Mouse (Mus musculus) ES-E14 (cell line): ENCODE data around the gene Gpr83. TPM values are rescaled to one million over a fixed set of nuclear protein-coding genes. Genes with fewer than 3 reads are reported as not detected.

Source experiments
- DNase-seq: peaks from one replicate; pipeline ENCODE4 v3.0.0-alpha.2; 2013; ENCODE audit warnings: low read depth, low spot score
- H3K27ac ChIP-seq: 2 replicates; pipeline ENCODE4 v1.5.1; 2012; ENCODE audit warnings: low read depth, mild to moderate bottlenecking, low read length, moderate library complexity, mixed read lengths; ENCODE audit not compliant: poor library complexity, insufficient read depth, severe bottlenecking
- H3K36me3 ChIP-seq: 2 replicates; pipeline ENCODE4 v1.6.1; 2012; ENCODE audit warnings: mild to moderate bottlenecking, low read length, moderate library complexity, mixed read lengths; ENCODE audit not compliant: control insufficient read depth, poor library complexity, insufficient read depth, severe bottlenecking
- H3K4me1 ChIP-seq, 2 experiments: fragments of 150-350 bp in 1 of 2; sonication (generic) in 1 of 2; 2 replicates each; pipeline ENCODE4 v1.6.1; 2012; ENCODE audit warnings: low read length in 2 of 2, mild to moderate bottlenecking in 1 of 2, mixed read lengths in 1 of 2; ENCODE audit not compliant: control insufficient read depth in 2 of 2, insufficient read depth in 2 of 2, poor library complexity in 1 of 2
- H3K4me3 ChIP-seq, 2 experiments: fragments of 150-350 bp in 1 of 2; sonication (generic) in 1 of 2; 2 replicates each; pipeline ENCODE4 v1.5.1; 2012; ENCODE audit warnings: low read length in 2 of 2, low read depth in 1 of 2, mild to moderate bottlenecking in 1 of 2, mixed read lengths in 1 of 2; ENCODE audit not compliant: insufficient read depth in 1 of 2, poor library complexity in 1 of 2, severe bottlenecking in 1 of 2
- H3K9ac ChIP-seq: 2 replicates; pipeline ENCODE4 v1.6.1; 2012; ENCODE audit warnings: low read depth, mild to moderate bottlenecking, low read length, mixed read lengths; ENCODE audit not compliant: poor library complexity, insufficient read depth, severe bottlenecking
- H3K9me3 ChIP-seq: fragments of 150-350 bp; sonication (generic); 2 replicates; pipeline ENCODE4 v1.6.1; 2012; ENCODE audit warnings: low read depth, mild to moderate bottlenecking, low read length; ENCODE audit not compliant: control insufficient read depth, insufficient read depth
- CHD2 ChIP-seq: IDR thresholded peaks from 2 replicates; pipeline ENCODE4 v1.6.1; 2014; ENCODE audit warnings: mild to moderate bottlenecking, low read depth, low read length, inconsistent platforms
- HCFC1 ChIP-seq: IDR thresholded peaks from 2 replicates; pipeline ENCODE4 v1.6.1; 2012; ENCODE audit warnings: low read length, inconsistent platforms, borderline replicate concordance; ENCODE audit not compliant: insufficient read depth
- MAFK ChIP-seq: IDR thresholded peaks from 2 replicates; pipeline ENCODE4 v1.6.1; 2014; ENCODE audit warnings: mild to moderate bottlenecking, low read depth, low read length, inconsistent platforms; ENCODE audit not compliant: insufficient read depth
- ZC3H11A ChIP-seq: IDR thresholded peaks from 2 replicates; pipeline ENCODE4 v1.6.1; 2012; ENCODE audit warnings: low read depth, mild to moderate bottlenecking, inconsistent platforms, low read length, borderline replicate concordance
- ZNF384 ChIP-seq: IDR thresholded peaks from 2 replicates; pipeline ENCODE4 v1.6.1; 2012; ENCODE audit warnings: low read depth, low read length, inconsistent platforms
- in situ Hi-C, 2 experiments: fragments of 600-800 bp; cut with MboI; formaldehyde crosslinking; loops; one replicate each; pipeline ENCODE4 v1.15.1; 2025; ENCODE audit warnings: low sequenced_read_pairs in 2 of 2, inconsistent platforms in 1 of 2; ENCODE audit not compliant: unreplicated experiment in 2 of 2
- total RNA-seq: library from RNA; depleted of rRNA; stranded (reverse); fragments of 300-350 nt; gene quantifications from 2 replicates; pipeline ENCODE4 v1.2.3, GENCODE M21; 2012; rRNA removed

Gpr83 gene
- total RNA-seq, 1 experiment, result 0.49 TPM

DNA sequence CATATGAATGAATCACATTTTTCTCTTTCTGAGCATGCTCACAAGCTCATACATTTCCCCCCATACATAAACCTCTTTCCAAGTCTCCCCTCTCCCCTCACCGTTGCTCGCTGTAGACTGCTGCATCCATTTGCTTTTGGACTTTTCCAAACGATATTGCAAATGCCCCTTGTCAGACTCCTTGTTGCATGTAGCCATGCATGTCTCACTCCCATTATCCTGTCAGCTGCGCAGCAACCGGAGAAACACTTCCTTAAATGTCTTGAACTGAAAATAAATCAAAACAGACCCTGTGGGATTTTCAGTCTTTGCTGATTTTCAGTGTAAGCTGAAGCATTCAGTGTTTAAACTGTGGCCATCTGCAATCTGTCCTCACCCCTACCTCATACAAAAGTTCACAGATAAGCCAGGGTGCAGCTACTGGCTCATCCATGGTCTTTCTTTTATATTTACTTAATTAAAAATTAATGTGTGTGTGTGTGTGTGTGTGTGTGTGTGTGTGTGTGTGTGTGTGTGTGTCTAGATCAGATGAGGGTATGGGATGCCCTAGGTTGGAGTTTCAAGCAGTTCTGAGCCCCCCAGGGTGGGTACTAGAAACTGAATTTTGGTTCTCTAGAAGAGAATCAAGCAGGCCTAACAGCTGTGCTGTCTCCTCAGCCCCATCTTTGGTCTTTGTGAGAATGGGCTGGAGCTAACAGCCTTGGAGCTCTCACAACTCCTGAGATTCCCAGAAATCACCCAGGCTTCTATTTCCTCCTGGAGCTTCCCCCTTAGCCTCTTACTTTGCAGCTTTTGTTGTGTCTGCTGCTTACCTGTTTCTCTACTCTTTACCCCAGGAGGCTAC is 59.0 kb downstream of the Gpr83 start:
- Histone ChIP-seq H3K27ac (no peak overlapping the region), H3K36me3 (no peaks in the 10 kb centered on the region), H3K4me1 (no peaks in the 10 kb centered on the region), H3K9me3 (no peaks in the 10 kb centered on the region), H3K9ac (no peak overlapping the region), H3K4me3 (no peak overlapping the region)
- no peak for TF ChIP-seq MAFK
- no peak for TF ChIP-seq HCFC1
- no peak for TF ChIP-seq ZNF384
- TF ChIP-seq ZC3H11A, result no peak
- TF ChIP-seq CHD2, result no peak
- no peak for DNase-seq
- in situ Hi-C loops, result no loop called here

Other genes with a start within 250 kb of the Gpr83 start
- gene Amotl1, start 215.2 kb upstream of the Gpr83 start, total RNA-seq, result 24.1 and 24.6 TPM in 2 replicates
- gene Piwil4, start 119.5 kb upstream of the Gpr83 start, total RNA-seq, result 2.7 and 4.8 TPM in 2 replicates
- gene Fut4, start 107.8 kb upstream of the Gpr83 start, total RNA-seq, result 1.3 and 1.4 TPM in 2 replicates
- gene 1700012B09Rik, start 89.2 kb upstream of the Gpr83 start, total RNA-seq, result not detected in 2 replicates
- gene Mre11a, start 75.6 kb upstream of the Gpr83 start, total RNA-seq, result 34.9 and 46.0 TPM in 2 replicates
- gene Ankrd49, start 75.4 kb upstream of the Gpr83 start, total RNA-seq, result 44.4 and 48.7 TPM in 2 replicates
- 0.16 and 0.31 TPM in 2 replicates for gene Izumo1r, start 43.7 kb downstream of the Gpr83 start, total RNA-seq
- gene Panx1, start 185.3 kb downstream of the Gpr83 start, total RNA-seq, result 25.0 and 37.6 TPM in 2 replicates